Mouse (Mus musculus): ENCODE measurements around the gene Teddm1b. TPM values are rescaled to one million over a fixed set of nuclear protein-coding genes. Genes with fewer than 3 reads are reported as not detected.

Gene Teddm1b
- polyA plus RNA-seq, 1 experiment, result not detected

DNA sequence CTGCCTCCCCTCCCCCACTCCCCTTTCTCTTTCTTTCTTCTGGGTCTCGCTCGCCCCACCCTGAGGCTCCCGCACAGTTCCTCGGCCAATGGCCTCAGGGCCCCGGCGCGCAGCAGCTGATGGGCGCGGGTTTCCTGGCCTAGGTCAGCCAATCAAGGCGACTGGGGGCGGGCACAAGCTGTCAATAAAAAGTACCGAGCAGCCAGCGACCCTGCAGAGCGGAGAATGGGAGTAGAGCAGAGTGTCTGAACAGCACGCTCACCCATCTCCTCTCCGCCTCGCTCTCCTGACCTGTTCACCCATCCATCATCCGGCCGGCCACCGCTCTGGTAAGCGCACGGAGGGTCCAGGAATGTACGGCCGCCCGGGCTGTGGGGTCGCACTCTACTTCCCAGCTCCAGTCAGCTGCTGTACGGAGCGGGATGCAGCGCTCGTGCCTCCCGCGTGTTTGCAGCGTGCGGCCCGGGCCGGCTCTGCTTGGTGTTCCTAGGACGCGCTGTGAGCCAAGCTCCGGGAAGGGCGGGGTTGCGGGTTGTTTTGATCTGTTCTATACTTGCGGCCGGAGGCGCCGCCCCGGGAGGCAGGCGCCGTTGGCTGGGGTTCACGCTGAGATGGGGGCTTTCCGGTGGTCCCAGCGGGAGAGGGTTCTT lies 25.7 kb downstream of the Teddm1b start, which contains the start of the genes Glul and Teddm2:
Gene Glul, plus strand, starts transcription at position 214 of the 650 bp plus-strand sequence.
Gene Teddm2, minus strand, starts transcription at position 498 of the 650 bp plus-strand sequence.
- Histone ChIP-seq H3K27me3 (ENCODE audit: control insufficient read depth) (no peaks in the 10 kb centered on the region), H3K4me1 (ENCODE audit: control insufficient read depth) (peaks cover 37% of the 10 kb centered on the region), H3K9me3 (ENCODE audit: control insufficient read depth, low read length) (no peaks in the 10 kb centered on the region), H3K4me3 (replicated peaks) (peak within 1 kb of the TSS; percentile 92), H3K36me3 (ENCODE audit: control insufficient read depth) (peaks cover 41% of the 10 kb centered on the region)
- TF ChIP-seq GATA1 (IDR thresholded peaks at IDR 0.05; ENCODE audit: low read length) (no peak), TAL1 (IDR thresholded peaks at IDR 0.05; ENCODE audit: low read length) (no peak)

DNA sequence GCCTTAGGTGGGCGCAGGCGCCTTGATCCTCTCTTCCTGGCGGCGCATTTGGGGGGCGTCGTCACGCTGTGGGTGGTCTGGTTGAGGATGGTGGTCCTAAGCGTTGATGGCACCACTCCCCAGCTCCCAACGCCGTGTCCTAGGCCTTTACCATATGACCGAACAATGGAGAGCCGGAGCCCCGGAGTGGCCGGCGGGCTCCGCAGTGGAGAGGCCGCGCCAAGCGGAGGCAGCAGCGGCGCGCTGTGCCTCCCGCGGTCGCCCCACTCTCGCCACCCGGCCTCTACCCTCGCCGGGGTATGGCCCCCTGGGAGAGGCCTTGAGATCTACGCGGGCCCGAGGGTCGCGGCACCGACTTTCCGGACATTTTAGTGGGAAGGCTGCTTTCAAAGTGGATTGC lies 26.2 kb downstream of the Teddm1b start:
- Histone ChIP-seq H3K36me3 (ENCODE audit: control insufficient read depth) (peaks cover 46% of the 10 kb centered on the region), H3K4me3 (replicated peaks) (peak overlapping the region; percentile 92), H3K4me1 (ENCODE audit: control insufficient read depth) (peaks cover 40% of the 10 kb centered on the region), H3K9me3 (ENCODE audit: control insufficient read depth, low read length) (no peaks in the 10 kb centered on the region), H3K27me3 (ENCODE audit: control insufficient read depth) (no peaks in the 10 kb centered on the region)
- no peak for TF ChIP-seq GATA1 (IDR thresholded peaks at IDR 0.05; ENCODE audit: low read length)
- no peak for TF ChIP-seq TAL1 (IDR thresholded peaks at IDR 0.05; ENCODE audit: low read length)

DNA sequence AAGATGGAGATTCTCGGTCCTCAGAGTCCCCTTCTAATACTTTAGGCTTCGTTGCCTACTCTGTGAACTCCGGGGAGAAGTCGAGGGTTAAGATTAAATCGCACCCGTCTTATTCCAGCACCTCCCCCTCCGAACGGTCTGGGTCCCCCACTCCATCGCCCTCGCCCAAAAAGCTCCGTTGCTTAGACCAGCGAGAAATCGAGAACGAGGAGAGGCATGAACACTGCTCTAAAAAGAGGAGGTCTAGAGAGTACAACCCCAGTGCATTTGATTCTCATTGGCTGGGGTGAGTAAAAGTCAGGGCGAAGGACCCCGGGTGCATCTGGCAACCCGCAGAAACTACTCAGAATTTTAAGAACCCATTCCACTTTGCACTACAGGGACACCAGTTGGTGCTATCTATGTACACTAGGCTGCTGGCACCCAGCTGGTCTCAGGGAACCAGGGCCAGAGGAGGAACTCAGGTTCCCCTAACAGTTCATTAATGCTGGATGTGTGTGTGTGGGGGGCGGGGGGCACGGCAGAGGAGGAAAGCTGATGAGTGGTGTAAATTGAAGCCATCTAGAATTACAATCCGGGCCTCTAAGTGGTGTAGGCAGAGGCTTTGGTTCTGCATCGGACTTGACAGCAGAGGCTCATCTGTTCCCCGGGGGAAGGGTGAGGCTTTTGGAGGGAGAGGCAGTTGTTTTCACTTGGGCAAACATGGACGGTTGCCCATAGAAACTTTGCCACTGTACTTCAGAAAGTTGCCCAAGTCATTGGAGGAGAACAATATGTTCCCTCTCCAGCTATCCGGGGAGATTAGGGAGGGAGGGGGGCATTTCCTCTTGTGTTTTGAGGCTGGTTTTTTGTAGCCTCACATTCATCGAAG lies 26.9 kb downstream of the Teddm1b start:
- Histone ChIP-seq H3K4me3 (replicated peaks) (peak overlapping the region; percentile 92), H3K4me1 (ENCODE audit: control insufficient read depth) (peaks cover 40% of the 10 kb centered on the region), H3K36me3 (ENCODE audit: control insufficient read depth) (peaks cover 53% of the 10 kb centered on the region), H3K9me3 (ENCODE audit: control insufficient read depth, low read length) (no peaks in the 10 kb centered on the region), H3K27me3 (ENCODE audit: control insufficient read depth) (no peaks in the 10 kb centered on the region)
- TF ChIP-seq GATA1 (IDR thresholded peaks at IDR 0.05; ENCODE audit: low read length) (no peak), TAL1 (IDR thresholded peaks at IDR 0.05; ENCODE audit: low read length) (no peak)

DNA sequence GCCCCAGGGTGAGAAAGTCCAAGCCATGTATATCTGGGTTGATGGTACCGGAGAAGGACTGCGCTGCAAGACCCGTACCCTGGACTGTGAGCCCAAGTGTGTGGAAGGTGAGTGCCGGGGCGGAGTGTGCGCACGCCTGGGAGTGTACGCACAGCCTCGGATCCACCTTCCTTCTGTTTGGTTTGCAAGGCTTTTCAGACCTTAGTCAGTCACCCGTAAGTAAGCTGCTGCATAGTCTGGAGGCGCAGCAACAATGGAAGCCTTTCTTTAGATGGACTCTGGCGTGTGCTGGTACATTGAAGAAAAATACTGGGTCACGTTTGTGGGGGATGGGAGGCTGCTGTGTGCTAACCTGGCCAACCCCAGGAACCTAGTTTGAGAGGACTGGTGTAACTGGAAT lies 28.9 kb downstream of the Teddm1b start:
- no peak for TF ChIP-seq GATA1 (IDR thresholded peaks at IDR 0.05; ENCODE audit: low read length)
- no peak for TF ChIP-seq TAL1 (IDR thresholded peaks at IDR 0.05; ENCODE audit: low read length)
- H3K36me3 ChIP-seq (ENCODE audit: control insufficient read depth), result peaks cover 72% of the 10 kb centered on the region
- no peaks in the 10 kb centered on the region for H3K27me3 ChIP-seq (ENCODE audit: control insufficient read depth)
- no peaks in the 10 kb centered on the region for H3K9me3 ChIP-seq (ENCODE audit: control insufficient read depth, low read length)
- H3K4me3 ChIP-seq (replicated peaks), result peak overlapping the region; percentile 2
- peaks cover 40% of the 10 kb centered on the region for H3K4me1 ChIP-seq (ENCODE audit: control insufficient read depth)

DNA sequence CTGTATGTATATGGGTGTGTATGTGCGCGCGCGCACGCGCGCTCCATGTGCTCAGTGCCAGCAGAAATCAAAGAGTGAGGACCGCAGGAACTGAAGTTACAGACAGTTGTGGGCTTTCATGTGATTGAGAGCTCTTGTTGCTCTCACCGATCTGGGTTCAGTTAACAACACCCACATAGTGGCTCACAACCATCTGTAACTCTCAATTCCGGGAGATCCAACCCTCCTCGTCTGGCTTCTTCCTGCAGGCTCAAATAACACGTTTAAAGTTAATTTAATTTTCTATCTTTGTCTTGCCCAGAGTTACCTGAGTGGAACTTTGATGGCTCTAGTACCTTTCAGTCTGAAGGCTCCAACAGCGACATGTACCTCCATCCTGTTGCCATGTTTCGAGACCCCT lies 30.1 kb downstream of the Teddm1b start:
- Histone ChIP-seq H3K9me3 (ENCODE audit: control insufficient read depth, low read length) (no peaks in the 10 kb centered on the region), H3K36me3 (ENCODE audit: control insufficient read depth) (peaks cover 84% of the 10 kb centered on the region), H3K27me3 (ENCODE audit: control insufficient read depth) (no peaks in the 10 kb centered on the region), H3K4me3 (replicated peaks) (no peak overlapping the region), H3K4me1 (ENCODE audit: control insufficient read depth) (peaks cover 31% of the 10 kb centered on the region)
- TF ChIP-seq GATA1 (IDR thresholded peaks at IDR 0.05; ENCODE audit: low read length) (no peak), TAL1 (IDR thresholded peaks at IDR 0.05; ENCODE audit: low read length) (no peak)

DNA sequence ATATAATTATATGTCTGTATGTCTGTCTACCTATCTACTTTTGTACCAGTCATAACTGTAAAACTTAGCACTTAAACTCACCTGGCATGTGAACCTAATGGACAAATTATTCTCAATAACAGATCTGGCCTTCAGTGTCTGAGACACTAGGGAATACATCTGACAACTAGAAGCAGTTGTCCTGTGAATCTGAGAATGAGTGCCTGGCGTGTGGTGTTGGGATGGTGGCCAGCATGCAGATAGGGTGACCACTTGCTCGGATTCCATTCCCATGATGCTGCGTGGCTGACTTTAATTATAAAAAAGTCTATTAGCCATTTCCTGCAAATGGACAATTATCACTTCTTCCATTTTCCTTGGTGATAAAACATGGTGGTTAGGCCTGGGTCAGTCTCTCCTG lies 31.7 kb downstream of the Teddm1b start:
- Histone ChIP-seq H3K4me3 (replicated peaks) (no peak overlapping the region), H3K27me3 (ENCODE audit: control insufficient read depth) (no peaks in the 10 kb centered on the region), H3K36me3 (ENCODE audit: control insufficient read depth) (peaks cover 99% of the 10 kb centered on the region), H3K4me1 (ENCODE audit: control insufficient read depth) (peaks cover 26% of the 10 kb centered on the region), H3K9me3 (ENCODE audit: control insufficient read depth, low read length) (no peaks in the 10 kb centered on the region)
- TF ChIP-seq TAL1 (IDR thresholded peaks at IDR 0.05; ENCODE audit: low read length), result no peak
- no peak for TF ChIP-seq GATA1 (IDR thresholded peaks at IDR 0.05; ENCODE audit: low read length)

DNA sequence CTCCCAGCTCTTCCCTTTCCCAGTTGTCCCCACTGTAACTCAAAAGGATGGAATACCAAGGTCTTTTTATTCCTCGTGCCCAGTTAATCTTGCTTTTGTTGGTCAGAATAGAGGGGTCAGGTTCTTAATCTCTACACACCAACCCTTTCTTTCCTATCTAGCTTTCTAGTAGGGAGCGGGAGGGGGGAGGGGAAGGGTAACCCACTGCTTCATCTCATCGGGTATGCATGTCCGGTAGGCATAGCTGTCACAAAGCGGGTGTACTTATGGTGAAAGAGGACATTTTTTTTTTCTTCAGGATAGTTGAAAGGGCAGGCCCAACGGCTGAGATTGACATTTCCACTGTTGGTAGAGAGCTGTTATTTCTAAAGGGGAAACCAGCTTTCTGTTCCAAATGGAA lies 34.1 kb downstream of the Teddm1b start:
- Histone ChIP-seq H3K27me3 (ENCODE audit: control insufficient read depth) (no peaks in the 10 kb centered on the region), H3K4me3 (replicated peaks) (no peak overlapping the region), H3K4me1 (ENCODE audit: control insufficient read depth) (peaks cover 8% of the 10 kb centered on the region), H3K36me3 (ENCODE audit: control insufficient read depth) (peaks cover 85% of the 10 kb centered on the region), H3K9me3 (ENCODE audit: control insufficient read depth, low read length) (no peaks in the 10 kb centered on the region)
- TF ChIP-seq TAL1 (IDR thresholded peaks at IDR 0.05; ENCODE audit: low read length) (no peak), GATA1 (IDR thresholded peaks at IDR 0.05; ENCODE audit: low read length) (no peak)

DNA sequence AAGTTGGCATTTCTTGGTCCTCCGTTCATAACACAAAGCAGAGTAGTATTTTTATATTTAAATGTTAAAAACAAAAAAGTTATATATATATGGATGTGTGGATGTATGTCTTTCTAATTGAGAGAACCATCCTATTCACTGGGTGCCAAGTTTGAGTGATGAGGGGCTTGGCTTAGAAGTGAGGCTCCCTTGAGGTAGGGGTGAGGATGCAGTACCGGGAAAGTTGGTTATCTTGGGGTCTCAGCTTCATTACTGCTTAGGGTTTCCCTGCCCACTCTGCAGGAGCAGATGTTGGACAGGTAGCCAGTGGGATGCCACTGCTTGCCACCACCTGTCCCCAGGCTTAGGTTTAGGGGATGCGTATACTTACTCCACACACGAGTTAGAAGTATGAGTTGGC lies 34.6 kb downstream of the Teddm1b start:
- no peaks in the 10 kb centered on the region for H3K9me3 ChIP-seq (ENCODE audit: control insufficient read depth, low read length)
- TF ChIP-seq TAL1 (IDR thresholded peaks at IDR 0.05; ENCODE audit: low read length), result no peak
- TF ChIP-seq GATA1 (IDR thresholded peaks at IDR 0.05; ENCODE audit: low read length), result no peak
- peaks cover 8% of the 10 kb centered on the region for H3K4me1 ChIP-seq (ENCODE audit: control insufficient read depth)
- H3K36me3 ChIP-seq (ENCODE audit: control insufficient read depth), result peaks cover 79% of the 10 kb centered on the region
- no peaks in the 10 kb centered on the region for H3K27me3 ChIP-seq (ENCODE audit: control insufficient read depth)
- no peak overlapping the region for H3K4me3 ChIP-seq (replicated peaks)
